Mouse (Mus musculus): ENCODE measurements around the gene Usp33.

DNA sequence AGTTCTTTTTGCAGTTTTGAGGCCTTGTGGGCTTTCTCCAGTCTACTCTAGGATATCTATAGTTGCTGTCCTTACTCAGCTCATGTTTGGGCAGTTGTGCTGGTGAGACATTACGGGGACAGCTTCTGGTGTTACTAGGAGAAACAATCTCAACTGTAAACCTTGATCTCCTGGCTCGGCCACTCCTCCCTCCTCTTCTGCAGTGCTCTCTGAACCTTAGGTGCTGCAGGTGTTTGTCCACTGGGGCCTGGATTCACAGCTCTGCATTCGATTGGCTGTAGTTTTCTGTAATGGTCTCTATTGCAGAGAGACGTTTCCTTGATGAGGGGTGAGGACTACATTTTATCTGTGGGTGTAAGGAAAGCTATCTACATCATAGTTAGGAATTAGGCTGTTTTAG, 6.0 kb downstream of the Usp33 start:
- no peak for TF ChIP-seq GATA1 (IDR thresholded peaks at IDR 0.05; ENCODE audit: low read length)
- no peak for TF ChIP-seq TAL1 (IDR thresholded peaks at IDR 0.05; ENCODE audit: low read length)

Data from erythroblast, embryonic 14.5 days (primary cell).